Mouse (Mus musculus): ENCODE measurements around the gene Adcy6.

- TF ChIP-seq CTCF (conservative IDR thresholded peaks at IDR 0.05; ENCODE audit: low read length) (no peak), NANOG (IDR thresholded peaks at IDR 0.05; ENCODE audit: borderline replicate concordance, low read length) (no peak), POU5F1 (IDR thresholded peaks at IDR 0.05; ENCODE audit: borderline replicate concordance, low read length) (no peak)
Measured at GRCm38 (mm10) chr15:98602921-98603458, 6.9 kb downstream of the Adcy6 start.

Data from E14TG2a.4 (cell line).